Mouse (Mus musculus) kidney, adult 2 months (tissue): ENCODE results near the gene Zbtb25. TPM values are rescaled to one million over a fixed set of nuclear protein-coding genes. Genes with fewer than 3 reads are reported as not detected.

ENCODE experiments used
- DNase-seq: peaks from one replicate; pipeline ENCODE4 v3.0.0; 2021
- H3K27ac ChIP-seq: fragments of 200-500 bp; 2 replicates; pipeline ENCODE4 v1.5.1; 2012; ENCODE audit warnings: low read depth, low read length, control low read depth, inconsistent platforms; ENCODE audit not compliant: insufficient read depth
- H3K27me3 ChIP-seq: fragments of 200-500 bp; replicated peaks from 2 replicates; pipeline ENCODE4 v1.6.1; 2012; ENCODE audit warnings: mild to moderate bottlenecking, moderate library complexity, low read length, inconsistent platforms; ENCODE audit not compliant: control insufficient read depth, insufficient read depth
- H3K36me3 ChIP-seq: fragments of 200-500 bp; 2 replicates; pipeline ENCODE4 v1.6.1; 2012; ENCODE audit warnings: mild to moderate bottlenecking, moderate library complexity, low read length, inconsistent platforms; ENCODE audit not compliant: control insufficient read depth, insufficient read depth
- H3K4me1 ChIP-seq: fragments of 200-500 bp; 2 replicates; pipeline ENCODE4 v1.6.1; 2011; ENCODE audit warnings: low read length; ENCODE audit not compliant: control insufficient read depth, insufficient read depth
- H3K4me3 ChIP-seq: fragments of 200-500 bp; 2 replicates; pipeline ENCODE4 v1.5.1; 2011; ENCODE audit warnings: mild to moderate bottlenecking, low read depth, low read length, control low read depth; ENCODE audit not compliant: insufficient read depth
- CTCF ChIP-seq: fragments of 200-500 bp; conservative IDR thresholded peaks from 2 replicates; pipeline ENCODE4 v1.5.1; 2011; ENCODE audit warnings: low read depth, mild to moderate bottlenecking, control low read depth, low read length, moderate library complexity, mixed read lengths; ENCODE audit not compliant: insufficient read depth, insufficient read length
- POLR2A ChIP-seq: fragments of 200-500 bp; IDR thresholded peaks from one replicate; pipeline ENCODE4 v1.6.1; 2011; ENCODE audit warnings: low read depth, low read length, control low read depth
- WGBS: fragments of 180-500 bp; shearing (Covaris S2); methylation state at CpG from one replicate; pipeline ENCODE4 v1.1.7; 2018; 5-methylcytosine and 5-hydroxymethylcytosine counted together
- polyA plus RNA-seq: library from polyadenylated mRNA; depleted of rRNA; stranded (reverse); fragments of >200 nt; gene quantifications from 2 replicates; pipeline ENCODE4 v1.2.3, GENCODE M21; 2012

Zbtb25 gene
- polyA plus RNA-seq, 1 experiment = 5.9 TPM

DNA sequence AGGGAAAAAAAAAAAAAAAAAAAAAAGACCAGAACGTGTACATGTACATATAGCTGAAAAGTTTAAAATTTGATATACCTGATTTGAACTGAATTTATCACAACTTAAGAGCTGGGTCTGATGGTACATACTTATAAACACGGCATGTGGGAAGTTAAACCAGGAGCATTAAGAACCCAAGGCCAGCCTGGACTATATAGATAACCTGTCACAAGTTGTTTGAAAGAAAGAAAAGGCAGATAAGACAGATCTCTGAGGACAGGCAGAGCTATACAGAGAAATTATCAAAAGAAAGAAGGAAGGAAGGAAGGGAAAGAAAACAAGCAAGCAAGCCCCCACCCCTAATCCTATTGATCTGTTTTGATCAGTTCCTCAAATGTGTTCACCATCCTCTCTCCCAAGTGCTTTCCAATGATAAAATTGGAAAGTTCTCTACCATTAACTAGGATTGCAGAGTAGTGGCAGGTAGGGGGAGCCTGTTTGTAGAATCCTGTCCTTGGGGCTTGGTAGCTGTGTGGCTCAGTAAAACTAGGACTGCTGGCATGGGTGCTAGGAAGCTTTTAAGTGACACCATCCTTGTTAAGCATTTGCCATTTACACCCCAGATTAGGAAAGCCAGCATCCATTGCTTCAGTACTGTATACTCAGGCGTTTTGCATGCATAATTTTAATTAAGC, 22.3 kb upstream of the Zbtb25 start:
- H3K4me1 ChIP-seq = no peaks in the 10 kb centered on the region
- no peak for DNase-seq
- H3K27me3 ChIP-seq = no peaks in the 10 kb centered on the region
- peaks cover 3% of the 10 kb centered on the region for H3K36me3 ChIP-seq
- no peak overlapping the region for H3K27ac ChIP-seq
- H3K4me3 ChIP-seq = no peak overlapping the region
- TF ChIP-seq POLR2A (no peak), CTCF (no peak)
- 75% methylated on average over 3 of the region's 3 CpGs for WGBS

DNA sequence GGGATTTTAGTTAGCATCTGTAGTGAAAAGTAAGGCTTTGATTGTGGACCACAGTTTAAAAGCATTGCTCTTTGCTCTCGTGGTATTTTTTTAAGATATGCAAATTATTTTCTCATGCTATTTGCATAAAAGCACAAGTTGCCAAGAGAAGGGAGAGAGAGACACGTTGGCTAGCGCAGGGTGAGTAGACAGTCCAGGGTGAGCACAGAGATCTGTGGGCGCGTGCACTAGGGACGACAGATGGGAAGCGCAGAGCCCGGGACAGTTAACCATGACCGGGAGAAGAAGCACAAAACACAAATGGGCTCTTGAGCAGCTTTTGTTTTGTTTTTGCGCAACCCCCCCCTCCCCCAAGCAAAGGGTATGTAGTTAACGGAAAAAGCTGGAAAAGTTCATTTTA, 19.4 kb upstream of the Zbtb25 start:
- Histone ChIP-seq H3K4me3 (no peak overlapping the region), H3K27me3 (no peaks in the 10 kb centered on the region), H3K36me3 (peaks cover 5% of the 10 kb centered on the region), H3K27ac (no peak overlapping the region), H3K4me1 (no peaks in the 10 kb centered on the region)
- DNase-seq = no peak
- WGBS = 84% methylated on average over 11 of the region's 11 CpGs
- TF ChIP-seq POLR2A (no peak), CTCF (no peak)

- Histone ChIP-seq H3K4me1 (no peaks in the 10 kb centered on the region), H3K27me3 (no peaks in the 10 kb centered on the region), H3K27ac (no peak overlapping the region), H3K36me3 (peaks cover 5% of the 10 kb centered on the region), H3K4me3 (no peak overlapping the region)
- 90% methylated on average over 8 of the region's 8 CpGs for WGBS
- DNase-seq = no peak
- TF ChIP-seq CTCF (no peak), POLR2A (no peak)
Measured at GRCm38 (mm10) chr12:76385342-76385741, 15.9 kb upstream of the Zbtb25 start.

- no peak overlapping the region for H3K4me3 ChIP-seq
- no peaks in the 10 kb centered on the region for H3K36me3 ChIP-seq
- H3K27ac ChIP-seq = no peak overlapping the region
- WGBS = 81% methylated on average over 7 of the region's 7 CpGs
- TF ChIP-seq CTCF = no peak
- TF ChIP-seq POLR2A = no peak
- DNase-seq = no peak
- no peaks in the 10 kb centered on the region for H3K4me1 ChIP-seq
- no peaks in the 10 kb centered on the region for H3K27me3 ChIP-seq
Measured at GRCm38 (mm10) chr12:76380151-76380550, 10.7 kb upstream of the Zbtb25 start.

- Histone ChIP-seq H3K36me3 (no peaks in the 10 kb centered on the region), H3K27ac (no peak overlapping the region), H3K27me3 (no peaks in the 10 kb centered on the region), H3K4me1 (no peaks in the 10 kb centered on the region), H3K4me3 (no peak overlapping the region)
- no peak for DNase-seq
- no peak for TF ChIP-seq POLR2A
- TF ChIP-seq CTCF = no peak
- 81% methylated on average over 5 of the region's 5 CpGs for WGBS
Measured at GRCm38 (mm10) chr12:76378556-76378955, 9.2 kb upstream of the Zbtb25 start.

GRCm38 (mm10) chr12:76377726-76378125, 8.3 kb upstream of the Zbtb25 start:
- Histone ChIP-seq H3K27me3 (no peaks in the 10 kb centered on the region), H3K27ac (no peak overlapping the region), H3K36me3 (no peaks in the 10 kb centered on the region), H3K4me3 (no peak overlapping the region), H3K4me1 (peaks cover 4% of the 10 kb centered on the region; the same call in 1 of the 2 replicates)
- 88% methylated on average over 3 of the region's 3 CpGs for WGBS
- TF ChIP-seq CTCF = no peak
- DNase-seq = no peak

GRCm38 (mm10) chr12:76377059-76377458, 7.7 kb upstream of the Zbtb25 start:
- 95% methylated on average over 6 of the region's 6 CpGs for WGBS
- Histone ChIP-seq H3K4me3 (no peak overlapping the region), H3K4me1 (peaks cover 11% of the 10 kb centered on the region; the same call in 1 of the 2 replicates), H3K27ac (no peak overlapping the region), H3K36me3 (no peaks in the 10 kb centered on the region), H3K27me3 (no peaks in the 10 kb centered on the region)
- TF ChIP-seq CTCF = no peak
- TF ChIP-seq POLR2A = no peak
- DNase-seq = no peak
